Mouse (Mus musculus) myocyte (in vitro differentiated cells): ENCODE measurements around the gene Yars.

Experiments used
- MAX ChIP-seq: IDR thresholded peaks from one replicate; pipeline ENCODE4 v1.6.1; 2011; ENCODE audit warnings: low read depth, mild to moderate bottlenecking, control low read depth
- POLR2A ChIP-seq: IDR thresholded peaks from one replicate; pipeline ENCODE4 v1.6.1; 2011; ENCODE audit warnings: low read depth, mild to moderate bottlenecking, control low read depth, moderate library complexity; ENCODE audit not compliant: insufficient read length
- USF1 ChIP-seq: IDR thresholded peaks from one replicate; pipeline ENCODE4 v1.6.1; 2011; ENCODE audit warnings: low read depth, mild to moderate bottlenecking, control low read depth, moderate library complexity

DNA sequence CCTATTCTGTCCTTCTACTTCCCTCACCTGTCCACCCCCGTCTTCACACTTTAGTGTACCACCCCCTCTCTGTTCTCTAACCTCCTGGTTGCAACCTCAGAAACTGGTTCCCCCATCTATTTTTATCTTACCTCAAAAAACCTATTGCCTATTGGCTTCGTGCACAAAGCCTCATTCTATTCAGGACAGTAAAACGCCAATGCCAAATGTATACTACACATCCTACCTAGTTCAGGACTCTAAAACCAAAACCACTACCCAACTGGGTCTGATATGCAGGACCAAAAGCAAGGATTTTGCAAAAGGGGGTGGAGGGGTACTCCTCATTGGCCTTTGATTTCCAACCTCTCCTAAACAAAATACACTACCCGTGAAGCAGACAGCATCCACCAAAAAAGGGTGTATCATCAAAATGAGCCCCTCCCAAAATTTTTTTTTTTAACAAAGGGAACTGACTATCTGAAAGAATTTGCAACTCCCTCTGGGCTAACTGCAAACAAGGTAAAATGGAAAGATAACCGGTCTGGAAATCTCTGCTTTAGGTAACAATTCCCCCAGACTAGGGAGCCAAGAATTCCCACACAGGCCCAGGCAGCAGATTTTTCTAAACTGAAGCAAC, 1.4 kb upstream of the Yars start:
- TF ChIP-seq POLR2A (no peak), USF1 (no peak), MAX (no peak)
